Mouse (Mus musculus) embryonic facial prominence, embryonic 14.5 days (tissue): ENCODE data around the gene Efcab2. TPM values are rescaled to one million over a fixed set of nuclear protein-coding genes. Genes with fewer than 3 reads are reported as not detected.

ENCODE experiments used
- ATAC-seq: fragments of 200-750 bp; cut with Nextera tagmentation; 2 replicates; pipeline ENCODE4 v1.8.0; 2017; ENCODE audit warnings: low read depth, moderate number of reproducible peaks, moderate TSS enrichment
- DNase-seq: peaks from one replicate; pipeline ENCODE4 v3.0.0-alpha.2; 2015; ENCODE audit warnings: low spot score
- H3K27ac ChIP-seq: fragments of 300-500 bp; sonication (generic); replicated peaks from 2 replicates; pipeline ENCODE4 v1.5.1; 2014; ENCODE audit warnings: low read depth, mild to moderate bottlenecking, low read length, moderate library complexity
- H3K27me3 ChIP-seq: fragments of 300-500 bp; sonication (generic); replicated peaks from 2 replicates; pipeline ENCODE4 v1.6.1; 2014; ENCODE audit warnings: low read length; ENCODE audit not compliant: control insufficient read depth, insufficient read depth
- H3K36me3 ChIP-seq: fragments of 300-500 bp; sonication (generic); 2 replicates; pipeline ENCODE4 v1.6.1; 2014; ENCODE audit warnings: low read length, mixed read lengths; ENCODE audit not compliant: control insufficient read depth, insufficient read depth
- H3K4me1 ChIP-seq: fragments of 300-500 bp; sonication (generic); 2 replicates; pipeline ENCODE4 v1.6.1; 2014; ENCODE audit warnings: antibody characterized with exemption, low read length; ENCODE audit not compliant: control insufficient read depth, insufficient read depth
- H3K4me2 ChIP-seq: fragments of 300-500 bp; sonication (generic); 2 replicates; pipeline ENCODE4 v1.6.1; 2014; ENCODE audit warnings: low read depth, mild to moderate bottlenecking, low read length, moderate library complexity, mixed read lengths
- H3K4me3 ChIP-seq: fragments of 300-500 bp; sonication (generic); 2 replicates; pipeline ENCODE4 v1.5.1; 2014; ENCODE audit warnings: low read depth, mild to moderate bottlenecking, low read length
- H3K9ac ChIP-seq: fragments of 300-500 bp; sonication (generic); 2 replicates; pipeline ENCODE4 v1.6.1; 2014; ENCODE audit warnings: low read depth, mild to moderate bottlenecking, low read length, moderate library complexity, mixed read lengths
- H3K9me3 ChIP-seq: fragments of 300-500 bp; sonication (generic); 2 replicates; pipeline ENCODE4 v1.6.1; 2016; ENCODE audit warnings: low read length; ENCODE audit not compliant: control insufficient read depth
- WGBS: fragments of 180-500 bp; shearing (Covaris S2); extraction: QIAGEN DNeasy Blood & Tissue Kit; methylation state at CpG from one replicate; pipeline ENCODE4 v1.1.7; 2014; 5-methylcytosine and 5-hydroxymethylcytosine counted together
- polyA plus RNA-seq: library from polyadenylated mRNA; unstranded; fragments of >200 nt; fragmentation: Nextera tagmentation; extraction: Ambion mirVana; gene quantifications from 2 replicates; pipeline ENCODE4 v1.2.1, GENCODE M21; 2014

Efcab2 gene
- polyA plus RNA-seq, 1 experiment from 2014 or later = 6.7 TPM

DNA sequence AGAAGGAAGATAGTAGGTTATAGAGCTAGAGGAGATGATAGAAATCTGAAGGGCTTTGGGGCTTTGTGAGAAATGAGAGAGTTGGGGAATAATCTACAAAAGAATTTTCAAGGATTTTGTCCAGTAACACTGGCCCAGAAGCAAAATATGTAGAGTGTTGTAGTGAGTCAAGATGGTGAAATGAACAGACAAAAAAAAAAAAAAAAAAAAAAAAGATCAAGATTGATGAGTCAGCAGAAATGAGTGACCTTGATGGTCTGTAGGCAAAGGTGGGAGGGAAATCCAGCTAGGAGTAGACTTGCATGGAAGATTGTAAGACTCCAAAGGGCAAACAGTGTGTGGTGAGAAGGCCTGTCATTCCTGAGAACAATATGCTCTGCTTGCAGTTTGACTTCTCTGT lies 78.0 kb downstream of the Efcab2 start:
- Histone ChIP-seq H3K9ac (no peak overlapping the region), H3K27ac (no peak overlapping the region), H3K4me1 (no peaks in the 10 kb centered on the region), H3K4me2 (no peak overlapping the region), H3K27me3 (no peaks in the 10 kb centered on the region), H3K4me3 (no peak overlapping the region), H3K9me3 (no peaks in the 10 kb centered on the region), H3K36me3 (no peaks in the 10 kb centered on the region)
- ATAC-seq = no peak
- DNase-seq = no peak

DNA sequence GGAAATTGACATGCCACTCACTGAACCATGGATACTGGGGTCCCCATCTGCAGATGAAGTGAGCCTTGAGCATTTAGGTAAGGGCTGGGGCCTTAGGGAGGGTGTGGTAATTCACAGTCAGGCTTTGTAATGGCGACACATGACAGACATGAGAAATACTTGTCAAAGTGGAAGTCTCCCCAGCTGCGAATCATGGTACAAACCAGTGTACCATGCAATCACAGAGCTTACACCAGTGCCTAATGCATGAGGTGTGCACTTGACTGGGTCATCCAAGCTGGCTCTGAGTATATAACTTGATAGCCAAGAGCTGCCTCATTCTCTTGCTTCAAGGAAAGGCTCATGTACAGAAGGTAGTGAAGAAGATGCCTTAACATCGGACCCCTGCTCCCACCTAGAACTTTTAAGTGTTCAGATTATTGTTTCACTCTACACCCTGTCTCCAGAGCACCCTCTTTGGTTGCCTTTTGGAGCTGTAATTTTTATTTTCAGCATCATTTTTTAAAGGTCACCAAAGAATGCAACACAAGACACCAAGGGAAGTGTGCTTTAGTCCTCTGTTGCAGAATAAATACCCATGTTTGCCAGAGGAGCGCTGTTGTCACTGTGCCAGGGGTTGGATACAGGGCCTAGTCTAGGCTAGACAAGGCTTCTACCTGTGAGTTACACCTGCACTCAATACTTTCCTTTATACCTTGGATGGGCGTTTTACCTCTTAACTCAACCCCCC lies 79.4 kb downstream of the Efcab2 start:
- no peaks in the 10 kb centered on the region for H3K9me3 ChIP-seq
- WGBS = 81% methylated on average over 5 of the region's 5 CpGs
- no peak overlapping the region for H3K9ac ChIP-seq
- DNase-seq (no peak), ATAC-seq (no peak)
- no peaks in the 10 kb centered on the region for H3K27me3 ChIP-seq
- H3K4me1 ChIP-seq = no peaks in the 10 kb centered on the region
- H3K36me3 ChIP-seq = no peaks in the 10 kb centered on the region
- H3K4me3 ChIP-seq = no peak overlapping the region
- no peak overlapping the region for H3K27ac ChIP-seq
- no peak overlapping the region for H3K4me2 ChIP-seq

DNA sequence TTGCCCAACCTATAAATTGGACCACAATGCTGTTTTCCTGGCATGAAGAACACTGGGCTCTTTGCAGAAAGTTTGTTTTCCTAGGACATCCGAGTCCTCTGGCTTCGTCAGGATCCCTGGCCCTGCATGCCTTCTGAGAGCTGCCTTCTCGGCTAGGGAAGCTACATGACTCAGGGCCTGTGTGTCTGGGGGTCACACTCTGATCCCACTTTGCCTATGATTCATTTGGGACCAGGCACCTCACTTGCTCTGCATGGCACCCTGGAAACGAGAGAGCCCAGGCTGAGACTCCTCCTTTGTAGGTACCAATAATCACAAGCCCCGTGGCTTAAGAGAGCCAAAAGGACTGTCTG lies 80.0 kb downstream of the Efcab2 start:
- H3K4me1 ChIP-seq = no peaks in the 10 kb centered on the region
- no peaks in the 10 kb centered on the region for H3K9me3 ChIP-seq
- H3K4me3 ChIP-seq = no peak overlapping the region
- DNase-seq (no peak), ATAC-seq (no peak)
- no peak overlapping the region for H3K27ac ChIP-seq
- WGBS = 68% methylated on average over 5 of the region's 5 CpGs
- no peaks in the 10 kb centered on the region for H3K27me3 ChIP-seq
- H3K36me3 ChIP-seq = no peaks in the 10 kb centered on the region
- H3K9ac ChIP-seq = no peak overlapping the region
- no peak overlapping the region for H3K4me2 ChIP-seq

DNA sequence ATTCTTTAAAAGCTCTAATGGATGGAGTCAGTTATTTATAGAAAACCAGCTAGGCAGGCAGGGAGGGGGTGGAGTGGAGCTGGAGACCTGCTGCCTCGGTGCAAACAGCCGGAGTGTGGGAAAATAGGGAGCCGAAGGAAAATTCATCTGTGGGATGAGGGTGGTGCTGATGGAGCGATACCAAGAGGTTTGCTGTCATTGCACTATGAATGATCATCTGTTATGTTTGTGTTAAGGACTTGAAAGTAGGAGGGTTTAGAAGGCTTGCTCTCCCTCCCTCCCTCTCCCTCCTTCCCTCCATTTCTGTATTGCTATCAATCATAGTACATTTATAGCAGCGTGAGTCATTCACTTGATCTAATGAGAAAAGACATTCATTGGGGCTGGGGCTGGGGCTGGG lies 80.9 kb downstream of the Efcab2 start:
- H3K9me3 ChIP-seq = no peaks in the 10 kb centered on the region
- no peak overlapping the region for H3K9ac ChIP-seq
- H3K27me3 ChIP-seq = no peaks in the 10 kb centered on the region
- no peak for DNase-seq
- ATAC-seq = no peak
- WGBS = 58% methylated on average over 5 of the region's 5 CpGs
- H3K4me3 ChIP-seq = no peak overlapping the region
- no peaks in the 10 kb centered on the region for H3K36me3 ChIP-seq
- no peak overlapping the region for H3K27ac ChIP-seq
- H3K4me2 ChIP-seq = no peak overlapping the region
- no peaks in the 10 kb centered on the region for H3K4me1 ChIP-seq

DNA sequence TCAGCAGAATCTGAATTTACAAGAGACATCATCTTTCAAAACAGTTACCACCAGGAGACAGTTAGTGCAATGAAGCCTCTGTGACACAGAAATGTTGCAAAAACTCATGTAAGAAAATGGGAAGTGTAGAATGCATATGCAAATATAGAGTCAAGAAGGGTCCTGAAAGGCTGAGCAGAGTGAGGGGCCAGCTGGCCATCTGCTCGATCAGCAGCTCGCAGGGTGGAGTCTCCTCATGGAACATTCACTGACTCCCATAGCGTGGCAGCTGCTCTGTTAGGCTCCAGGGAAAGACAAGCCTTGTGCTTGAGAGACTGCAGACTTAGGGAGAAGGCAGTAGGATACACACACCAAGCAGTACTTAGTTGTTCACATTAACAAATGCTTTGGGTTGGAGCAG lies 83.2 kb downstream of the Efcab2 start:
- Histone ChIP-seq H3K36me3 (no peaks in the 10 kb centered on the region), H3K4me1 (no peaks in the 10 kb centered on the region), H3K4me3 (no peak overlapping the region), H3K4me2 (no peak overlapping the region), H3K9ac (no peak overlapping the region), H3K27ac (no peak overlapping the region), H3K9me3 (no peaks in the 10 kb centered on the region), H3K27me3 (no peaks in the 10 kb centered on the region)
- DNase-seq = peak; percentile 49
- peak; percentile 55; the same call in 1 of the 2 replicates for ATAC-seq
- WGBS = 17% methylated on average over 3 of the region's 3 CpGs

DNA sequence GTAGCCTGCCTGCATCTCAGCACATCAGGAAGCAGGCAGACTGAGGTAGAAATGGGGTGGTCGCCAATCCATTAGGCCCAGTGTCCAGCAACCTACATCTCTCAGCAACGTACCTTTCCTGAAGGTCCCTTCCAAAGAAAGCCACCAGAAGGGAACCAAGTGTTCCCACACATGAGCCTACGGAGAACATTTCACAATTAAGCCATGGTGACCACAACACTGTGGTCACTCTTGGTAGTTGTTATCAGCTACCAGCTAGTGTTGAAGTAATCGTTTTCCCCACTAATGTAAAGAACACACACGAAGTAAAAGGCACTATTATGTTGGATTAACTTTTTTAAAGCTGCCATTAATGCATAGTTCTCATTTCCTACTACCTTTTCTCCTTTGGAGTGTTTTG lies 85.8 kb downstream of the Efcab2 start:
- WGBS = 81% methylated on average over 5 of the region's 5 CpGs
- no peak overlapping the region for H3K9ac ChIP-seq
- no peak for DNase-seq

DNA sequence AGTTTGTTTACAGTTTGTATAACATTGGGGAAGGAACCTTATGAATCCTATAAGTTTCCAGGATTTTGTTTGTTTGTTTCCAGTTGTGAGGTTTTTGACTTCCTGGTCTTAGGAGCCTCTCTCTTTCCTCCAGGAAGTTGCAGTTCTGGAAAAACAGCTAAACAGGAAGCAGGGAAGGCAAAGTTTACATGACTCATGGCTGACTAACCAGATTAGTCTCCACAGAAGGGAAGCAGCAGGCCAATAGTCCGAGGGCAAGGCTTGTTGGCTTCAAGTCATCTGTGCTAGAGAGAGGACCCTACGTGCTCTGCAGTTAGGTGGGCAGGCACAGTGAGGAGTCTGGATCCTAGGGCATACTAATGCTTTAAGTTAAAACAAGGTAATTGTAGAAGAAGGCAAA lies 86.6 kb downstream of the Efcab2 start:
- WGBS = 73% methylated on average over 2 of the region's 2 CpGs
- Histone ChIP-seq H3K4me1 (no peaks in the 10 kb centered on the region), H3K4me2 (no peak overlapping the region), H3K36me3 (no peaks in the 10 kb centered on the region), H3K27ac (no peak overlapping the region), H3K9me3 (no peaks in the 10 kb centered on the region), H3K27me3 (no peaks in the 10 kb centered on the region), H3K4me3 (no peak overlapping the region), H3K9ac (no peak overlapping the region)
- no peak for ATAC-seq
- DNase-seq = no peak

More for the DNA sequence above, 85.8 kb downstream of the Efcab2 start:
- no peaks in the 10 kb centered on the region for H3K9me3 ChIP-seq
- no peaks in the 10 kb centered on the region for H3K36me3 ChIP-seq
- ATAC-seq = no peak
- no peak overlapping the region for H3K4me3 ChIP-seq
- no peaks in the 10 kb centered on the region for H3K4me1 ChIP-seq
- no peak overlapping the region for H3K4me2 ChIP-seq
- no peak overlapping the region for H3K27ac ChIP-seq
- no peaks in the 10 kb centered on the region for H3K27me3 ChIP-seq

DNA sequence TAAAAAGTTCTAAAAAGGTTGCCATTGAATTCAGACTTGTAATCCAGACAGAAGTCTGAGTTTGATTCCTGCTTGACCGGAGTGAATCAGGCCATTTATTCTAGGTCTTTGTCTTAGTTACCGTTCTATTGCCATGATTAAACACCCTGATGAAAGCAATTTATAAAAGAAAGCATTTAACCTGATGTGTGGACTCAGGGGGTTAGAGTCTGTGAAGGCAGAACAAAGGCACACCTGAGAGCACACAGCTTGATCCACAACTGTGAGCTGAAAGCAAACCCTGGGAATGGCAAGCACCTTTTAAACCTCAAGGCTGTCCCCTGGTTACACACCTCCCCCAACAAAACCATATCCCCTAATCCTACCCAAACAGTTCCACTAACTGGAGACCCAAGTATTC lies 90.3 kb downstream of the Efcab2 start:
- 83% methylated on average over 2 of the region's 2 CpGs for WGBS
- H3K36me3 ChIP-seq = no peaks in the 10 kb centered on the region
- no peak for ATAC-seq

DNA sequence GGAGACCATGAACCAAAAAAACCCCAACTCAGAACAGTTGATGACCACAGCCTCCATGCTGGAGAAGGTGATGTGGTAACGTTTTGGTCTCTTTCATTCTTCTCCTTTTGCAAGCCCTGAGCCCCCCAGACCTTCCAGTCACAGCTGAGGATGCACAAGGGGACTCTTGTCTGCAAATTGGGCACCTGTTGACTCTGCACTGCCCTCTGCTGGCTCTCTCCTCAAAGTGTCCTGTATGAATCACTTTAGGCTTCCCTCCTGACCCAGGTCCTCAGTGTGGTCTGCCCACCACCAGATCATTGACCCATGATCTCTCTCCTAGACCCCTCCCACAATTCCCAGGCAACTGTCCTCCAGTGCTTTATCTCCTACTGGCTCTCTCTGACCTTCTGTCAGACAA lies 91.0 kb downstream of the Efcab2 start:
- WGBS = 50% methylated on average over 1 of the region's 1 CpGs
- Histone ChIP-seq H3K4me1 (no peaks in the 10 kb centered on the region), H3K27me3 (no peaks in the 10 kb centered on the region), H3K36me3 (no peaks in the 10 kb centered on the region), H3K4me2 (no peak overlapping the region), H3K9me3 (no peaks in the 10 kb centered on the region), H3K4me3 (no peak overlapping the region), H3K9ac (no peak overlapping the region), H3K27ac (no peak overlapping the region)
- no peak for ATAC-seq
- DNase-seq = no peak

More for the DNA sequence above, 90.3 kb downstream of the Efcab2 start:
- no peaks in the 10 kb centered on the region for H3K4me1 ChIP-seq
- H3K4me2 ChIP-seq = no peak overlapping the region
- H3K9me3 ChIP-seq = no peaks in the 10 kb centered on the region
- no peak overlapping the region for H3K4me3 ChIP-seq
- DNase-seq = no peak
- no peak overlapping the region for H3K27ac ChIP-seq
- H3K9ac ChIP-seq = no peak overlapping the region
- no peaks in the 10 kb centered on the region for H3K27me3 ChIP-seq
